Mouse (Mus musculus) midbrain, embryonic 15.5 days (tissue): ENCODE measurements around the gene Hist2h4. TPM values are rescaled to one million over a fixed set of nuclear protein-coding genes. Genes with fewer than 3 reads are reported as not detected.

Experiments used
- ATAC-seq: fragments of 200-750 bp; cut with Nextera tagmentation; replicated peaks from 2 replicates; pipeline ENCODE4 v1.8.0; 2017; ENCODE audit warnings: moderate TSS enrichment
- H3K27ac ChIP-seq: fragments of 300-500 bp; sonication (generic); 2 replicates; pipeline ENCODE4 v1.5.1; 2015; ENCODE audit warnings: mild to moderate bottlenecking, inconsistent platforms
- H3K27me3 ChIP-seq: fragments of 300-500 bp; sonication (generic); replicated peaks from 2 replicates; pipeline ENCODE4 v1.6.1; 2015; ENCODE audit warnings: inconsistent platforms
- H3K36me3 ChIP-seq: fragments of 300-500 bp; sonication (generic); replicated peaks from 2 replicates; pipeline ENCODE4 v1.6.1; 2015; ENCODE audit warnings: inconsistent platforms
- H3K4me1 ChIP-seq: fragments of 300-500 bp; sonication (generic); 2 replicates; pipeline ENCODE4 v1.6.1; 2015; ENCODE audit warnings: inconsistent platforms
- H3K4me2 ChIP-seq: fragments of 300-500 bp; sonication (generic); 2 replicates; pipeline ENCODE4 v1.6.1; 2015; ENCODE audit warnings: inconsistent platforms, mild to moderate bottlenecking, moderate library complexity
- H3K4me3 ChIP-seq: fragments of 300-500 bp; sonication (generic); 2 replicates; pipeline ENCODE4 v1.5.1; 2015; ENCODE audit warnings: mild to moderate bottlenecking, inconsistent platforms
- H3K9ac ChIP-seq: fragments of 300-500 bp; sonication (generic); 2 replicates; pipeline ENCODE4 v1.6.1; 2015; ENCODE audit warnings: mild to moderate bottlenecking, inconsistent platforms
- H3K9me3 ChIP-seq: fragments of 300-500 bp; sonication (generic); 2 replicates; pipeline ENCODE4 v1.6.1; 2016; ENCODE audit warnings: inconsistent platforms
- WGBS: fragments of 180-500 bp; shearing (Covaris S2); methylation state at CpG from one replicate; pipeline ENCODE4 v1.1.7; 2015; ENCODE audit warnings: mixed read lengths; 5-methylcytosine and 5-hydroxymethylcytosine counted together
- polyA plus RNA-seq: library from polyadenylated mRNA; unstranded; fragments of >200 nt; fragmentation: Nextera tagmentation; extraction: Ambion mirVana; gene quantifications from 2 replicates; pipeline ENCODE4 v1.2.1, GENCODE M21; 2015

Gene Hist2h4
- polyA plus RNA-seq, 1 experiment from 2014 or later = 5.6 TPM

GRCm38 (mm10) chr3:96267541-96267940 is 4.4 kb upstream of the Hist2h4 start:
- H3K9me3 ChIP-seq = no peaks in the 10 kb centered on the region
- H3K36me3 ChIP-seq = no peaks in the 10 kb centered on the region
- no peak overlapping the region for H3K27ac ChIP-seq
- H3K4me1 ChIP-seq = peaks cover 23% of the 10 kb centered on the region
- H3K4me3 ChIP-seq = no peak overlapping the region
- H3K27me3 ChIP-seq = no peaks in the 10 kb centered on the region
- 79% methylated on average over 4 of the region's 4 CpGs for WGBS
- ATAC-seq = no peak
- no peak overlapping the region for H3K9ac ChIP-seq
- no peak overlapping the region for H3K4me2 ChIP-seq

DNA sequence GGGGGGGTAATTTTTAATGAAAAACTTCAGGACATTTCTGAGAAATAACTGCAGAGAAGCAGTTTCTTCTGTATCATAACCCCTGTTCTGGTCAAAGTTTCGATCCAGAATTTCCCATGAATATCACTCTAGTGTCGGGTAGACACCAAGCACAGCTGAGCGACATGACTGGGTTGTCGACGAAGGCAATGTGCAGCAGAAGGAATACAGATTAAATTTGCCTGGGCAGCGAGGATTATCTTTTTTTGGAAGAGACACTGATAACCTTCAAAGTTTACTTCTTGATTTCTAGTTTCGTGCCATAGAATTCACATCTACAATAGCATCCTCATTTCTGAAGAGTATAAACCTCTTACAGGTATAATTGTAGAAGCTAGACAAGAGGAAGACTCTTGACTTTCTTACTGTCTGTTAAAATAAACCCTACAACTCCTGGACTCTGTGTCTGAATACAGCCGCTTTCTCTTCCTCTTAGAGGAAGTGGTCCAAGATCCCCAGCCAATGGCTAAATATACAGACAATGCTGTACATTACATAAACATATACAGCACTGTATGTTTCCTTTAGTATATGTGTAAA is 3.1 kb upstream of the Hist2h4 start:
- Histone ChIP-seq H3K4me2 (no peak overlapping the region), H3K9me3 (no peaks in the 10 kb centered on the region), H3K9ac (no peak overlapping the region), H3K4me3 (no peak overlapping the region), H3K27ac (no peak overlapping the region), H3K36me3 (no peaks in the 10 kb centered on the region), H3K4me1 (peaks cover 37% of the 10 kb centered on the region), H3K27me3 (no peaks in the 10 kb centered on the region)
- WGBS = 94% methylated on average over 8 of the region's 8 CpGs
- ATAC-seq = no peak

DNA sequence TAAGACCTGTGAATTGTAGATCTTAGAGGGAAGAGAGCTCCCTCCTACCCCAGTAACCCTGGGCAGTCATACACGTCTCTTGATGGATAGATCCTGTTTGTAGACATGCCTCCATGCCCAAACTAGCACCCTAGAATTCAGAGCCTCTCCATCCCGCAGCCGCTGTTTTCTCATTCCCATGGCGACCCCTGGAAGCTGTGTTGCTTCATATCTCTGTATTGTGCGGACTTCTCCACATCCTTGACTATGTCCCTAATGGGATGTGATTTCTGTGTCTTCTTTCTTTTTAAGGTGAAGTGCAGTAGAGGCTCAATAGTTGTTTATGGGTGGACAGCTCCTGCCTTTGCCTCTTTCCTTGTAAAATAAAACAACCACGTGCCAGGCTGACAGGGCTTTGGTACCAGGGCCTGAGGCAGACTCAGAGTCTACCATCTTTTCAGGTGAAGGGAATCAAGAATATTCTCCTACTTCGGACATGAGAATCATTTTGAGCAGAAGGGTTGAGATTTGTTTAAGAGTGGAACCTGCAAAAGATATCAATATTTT is 1.4 kb upstream of the Hist2h4 start:
- no peak for ATAC-seq
- H3K9ac ChIP-seq = no peak overlapping the region
- H3K27me3 ChIP-seq = no peaks in the 10 kb centered on the region
- peak overlapping the region; percentile 72 for H3K4me2 ChIP-seq
- 65% methylated on average over 7 of the region's 7 CpGs for WGBS
- H3K27ac ChIP-seq = peak overlapping the region; percentile 98
- peaks cover 35% of the 10 kb centered on the region for H3K4me1 ChIP-seq
- H3K4me3 ChIP-seq = 0 out of 2 replicates have a peak overlapping the region, but pooled peaks have one; percentile 62
- no peaks in the 10 kb centered on the region for H3K36me3 ChIP-seq
- H3K9me3 ChIP-seq = no peaks in the 10 kb centered on the region

GRCm38 (mm10) chr3:96263558-96264403 is 670 bp upstream of the Hist2h4 start:
- Histone ChIP-seq H3K27ac (peak overlapping the region; percentile 98), H3K4me3 (peak overlapping the region; percentile 62), H3K36me3 (no peaks in the 10 kb centered on the region), H3K4me1 (peaks cover 35% of the 10 kb centered on the region), H3K9ac (peak overlapping the region; percentile 34), H3K27me3 (no peaks in the 10 kb centered on the region), H3K4me2 (peak overlapping the region; percentile 72), H3K9me3 (no peaks in the 10 kb centered on the region)
- ATAC-seq = peak; percentile 43
- WGBS = 3% methylated on average over 27 of the region's 27 CpGs

DNA sequence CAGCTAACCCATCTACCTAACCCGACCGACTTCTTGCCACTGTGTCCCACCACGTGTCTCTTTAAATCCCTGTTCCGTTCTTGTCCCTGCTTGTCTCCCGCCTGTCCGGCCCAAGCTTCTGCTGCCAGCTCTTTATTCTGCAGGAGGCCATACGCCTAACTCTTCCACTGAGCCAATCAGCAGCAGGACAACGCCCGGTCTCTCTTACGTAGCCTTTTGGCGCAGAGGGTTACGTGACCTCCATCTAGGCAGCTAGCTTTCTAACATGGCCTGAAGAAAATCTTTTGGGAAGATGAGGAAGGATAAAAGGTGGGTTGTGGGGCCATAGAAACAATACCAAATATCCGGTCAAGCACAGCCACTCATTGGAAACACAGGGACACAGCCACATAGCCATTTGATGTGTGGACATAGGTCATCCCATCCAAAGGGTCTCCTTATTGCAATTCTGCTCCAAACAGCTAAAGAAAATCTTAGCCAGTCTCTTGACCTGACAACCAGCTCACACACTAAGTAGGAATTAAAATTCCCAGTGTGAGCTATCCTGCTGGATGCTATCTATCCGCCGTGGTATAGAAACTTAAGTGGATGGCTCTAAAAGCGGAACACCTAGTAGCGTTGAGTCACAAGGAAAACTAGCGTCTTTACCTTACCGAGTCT is 765 bp downstream of the Hist2h4 start:
- Histone ChIP-seq H3K4me1 (peaks cover 27% of the 10 kb centered on the region), H3K36me3 (no peaks in the 10 kb centered on the region), H3K4me2 (peak overlapping the region; percentile 72), H3K4me3 (peak overlapping the region; percentile 62), H3K27ac (peak overlapping the region; percentile 98), H3K9ac (peak overlapping the region; percentile 74), H3K9me3 (no peaks in the 10 kb centered on the region), H3K27me3 (no peaks in the 10 kb centered on the region)
- under 1% methylated on average over 19 of the region's 19 CpGs for WGBS
- peak; percentile 78 for ATAC-seq

GRCm38 (mm10) chr3:96261623-96262022 is 1.5 kb downstream of the Hist2h4 start:
- Histone ChIP-seq H3K4me1 (peaks cover 27% of the 10 kb centered on the region), H3K9me3 (no peaks in the 10 kb centered on the region), H3K9ac (peak overlapping the region; percentile 74), H3K4me2 (peak overlapping the region; percentile 72), H3K27ac (peak overlapping the region; percentile 98), H3K27me3 (no peaks in the 10 kb centered on the region), H3K36me3 (no peaks in the 10 kb centered on the region), H3K4me3 (peak overlapping the region; percentile 62)
- ATAC-seq = no peak
- WGBS = 53% methylated on average over 3 of the region's 3 CpGs

DNA sequence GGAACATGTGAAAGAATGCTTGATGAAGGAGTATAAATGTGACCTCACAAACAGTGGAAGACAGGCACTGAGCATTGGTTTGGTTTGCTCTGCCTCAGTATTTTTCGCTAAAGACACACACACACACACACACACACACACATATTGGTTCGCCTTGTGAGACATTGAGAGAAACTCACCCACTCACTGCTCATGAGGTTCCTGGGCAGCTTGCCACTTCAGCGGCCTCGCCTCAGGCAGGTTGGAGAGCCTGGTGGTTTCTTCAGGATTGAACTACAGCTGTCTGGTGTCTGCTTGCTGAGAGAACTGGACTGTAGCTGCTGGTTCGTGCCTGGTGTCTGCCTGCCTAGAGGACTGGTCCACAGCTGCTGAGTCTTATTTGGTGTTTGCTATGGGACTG is 2.9 kb downstream of the Hist2h4 start:
- no peak overlapping the region for H3K4me3 ChIP-seq
- H3K4me1 ChIP-seq = peaks cover 27% of the 10 kb centered on the region
- 95% methylated on average over 5 of the region's 5 CpGs for WGBS
- no peaks in the 10 kb centered on the region for H3K27me3 ChIP-seq
- H3K36me3 ChIP-seq = no peaks in the 10 kb centered on the region
- ATAC-seq = no peak
- H3K27ac ChIP-seq = no peak overlapping the region
- H3K9me3 ChIP-seq = no peaks in the 10 kb centered on the region
- H3K4me2 ChIP-seq = no peak overlapping the region
- no peak overlapping the region for H3K9ac ChIP-seq

DNA sequence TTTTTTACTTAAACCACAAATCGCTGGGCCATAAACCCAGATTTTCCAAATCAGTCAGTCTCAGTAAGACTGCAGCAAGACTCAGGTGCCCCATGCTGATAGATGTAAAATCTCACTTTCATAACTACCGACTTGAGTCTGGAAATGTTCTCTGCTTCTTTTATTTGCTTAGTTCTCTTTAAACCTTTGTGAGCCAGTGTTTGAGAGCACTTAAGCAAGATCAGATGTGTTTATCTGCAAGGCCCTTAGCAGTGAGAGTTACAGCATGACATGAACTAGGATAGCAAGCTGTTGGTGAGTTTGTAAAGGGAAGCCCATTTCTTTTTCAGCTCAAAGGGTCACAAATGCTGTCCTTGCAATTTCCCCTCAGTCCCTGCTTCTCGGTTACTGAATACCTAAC is 5.9 kb downstream of the Hist2h4 start:
- Histone ChIP-seq H3K4me2 (no peak overlapping the region), H3K27ac (no peak overlapping the region), H3K4me3 (no peak overlapping the region), H3K27me3 (no peaks in the 10 kb centered on the region), H3K9me3 (no peaks in the 10 kb centered on the region), H3K4me1 (peaks cover 12% of the 10 kb centered on the region), H3K9ac (no peak overlapping the region), H3K36me3 (no peaks in the 10 kb centered on the region)
- WGBS = 83% methylated on average over 3 of the region's 3 CpGs
- no peak for ATAC-seq

DNA sequence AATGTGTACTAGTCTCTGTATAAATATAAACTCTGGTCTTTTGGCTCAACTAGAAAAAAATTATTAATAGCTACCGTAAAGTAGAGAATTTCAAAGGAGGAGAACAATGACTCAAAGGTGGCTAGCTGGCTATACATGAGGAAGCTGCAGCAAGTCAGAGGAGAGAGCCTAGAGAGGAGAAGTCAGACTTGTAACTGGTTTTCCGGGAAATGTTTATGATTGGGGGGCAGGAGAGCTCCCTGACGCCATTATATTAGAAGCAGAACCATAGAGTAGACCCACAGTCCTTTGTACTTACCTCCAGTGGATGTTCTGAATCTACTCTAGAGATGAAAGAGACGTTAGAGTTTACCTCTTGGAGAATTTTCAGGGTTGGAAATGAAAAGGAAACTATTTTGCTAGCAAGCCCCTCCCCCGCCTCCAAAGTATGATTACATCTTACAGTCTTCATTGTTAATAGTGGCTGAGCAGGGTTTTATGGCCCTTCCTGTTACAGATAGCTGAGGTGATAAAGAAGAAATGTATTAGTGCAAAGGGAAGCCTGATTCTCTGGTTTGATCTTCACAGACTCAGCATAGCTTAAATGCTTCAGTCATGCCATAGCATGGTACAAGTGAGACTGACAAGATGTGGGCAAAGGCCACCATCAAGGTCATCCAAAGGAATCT is 7.1 kb downstream of the Hist2h4 start:
- Histone ChIP-seq H3K27ac (no peak overlapping the region), H3K9me3 (no peaks in the 10 kb centered on the region), H3K9ac (no peak overlapping the region), H3K4me2 (no peak overlapping the region), H3K4me3 (no peak overlapping the region), H3K27me3 (no peaks in the 10 kb centered on the region), H3K4me1 (peaks cover under 1% of the 10 kb centered on the region; the same call in 1 of the 2 replicates), H3K36me3 (no peaks in the 10 kb centered on the region)
- no peak for ATAC-seq
- WGBS = 84% methylated on average over 5 of the region's 5 CpGs

GRCm38 (mm10) chr3:96254683-96255355 is 8.3 kb downstream of the Hist2h4 start:
- 49% methylated on average over 10 of the region's 10 CpGs for WGBS
- H3K4me2 ChIP-seq = no peak overlapping the region
- no peaks in the 10 kb centered on the region for H3K36me3 ChIP-seq
- no peaks in the 10 kb centered on the region for H3K4me1 ChIP-seq
- no peak overlapping the region for H3K9ac ChIP-seq
- H3K27ac ChIP-seq = no peak overlapping the region
- ATAC-seq = no peak
- H3K27me3 ChIP-seq = no peaks in the 10 kb centered on the region
- H3K9me3 ChIP-seq = no peaks in the 10 kb centered on the region
- H3K4me3 ChIP-seq = no peak overlapping the region

DNA sequence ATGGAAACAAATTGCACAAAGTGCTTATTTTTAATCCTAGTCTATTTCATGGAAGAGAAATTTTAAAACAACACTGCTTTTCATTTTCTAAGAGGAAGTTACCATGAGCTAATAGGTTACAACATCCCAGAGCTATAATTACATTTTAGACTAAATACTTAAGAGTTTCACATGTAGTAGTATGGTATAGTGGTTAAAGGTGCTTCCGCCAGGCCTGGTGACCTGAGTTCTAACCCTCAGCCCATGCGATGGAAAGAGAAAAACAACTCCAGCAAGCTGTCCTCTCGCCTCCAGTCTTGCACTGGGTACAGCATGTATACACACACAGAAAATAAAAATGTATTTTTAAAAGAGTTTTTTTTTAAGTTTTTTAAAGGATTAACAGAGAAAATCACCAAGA is 11.3 kb downstream of the Hist2h4 start:
- H3K36me3 ChIP-seq = no peaks in the 10 kb centered on the region
- WGBS = 92% methylated on average over 3 of the region's 3 CpGs
- no peak for ATAC-seq

More for the DNA sequence above, 11.3 kb downstream of the Hist2h4 start:
- H3K27ac ChIP-seq = no peak overlapping the region
- H3K4me3 ChIP-seq = no peak overlapping the region
- H3K9me3 ChIP-seq = no peaks in the 10 kb centered on the region
- no peak overlapping the region for H3K4me2 ChIP-seq
- peaks cover 4% of the 10 kb centered on the region for H3K4me1 ChIP-seq
- H3K27me3 ChIP-seq = no peaks in the 10 kb centered on the region
- H3K9ac ChIP-seq = no peak overlapping the region
